Mouse (Mus musculus) right cerebral cortex, adult 2 months (tissue): ENCODE measurements around the gene Ptprz1.
"Not testable (repeated sequence)": the region's sequence is repeated elsewhere in the genome, so short reads cannot be mapped to it uniquely, and the experiment has no call there.

Experiments
- DNase-seq, 2 experiments: peaks; one replicate each; pipeline ENCODE4 v3.0.0; 2021 to 2022; ENCODE audit warnings: low spot score in 2 of 2

Ptprz1 gene

GRCm38 (mm10) chr6:23003152-23003551 is 127.8 kb downstream of the Ptprz1 start:
- DNase-seq = no peak

- DNase-seq = no peak
Observed at GRCm38 (mm10) chr6:23014988-23015613, 139.8 kb downstream of the Ptprz1 start.

- DNase-seq = no peak
Observed at GRCm38 (mm10) chr6:23028251-23028650, 152.9 kb downstream of the Ptprz1 start.

GRCm38 (mm10) chr6:23048836-23049235 is 173.5 kb downstream of the Ptprz1 start:
- DNase-seq = no peak

GRCm38 (mm10) chr6:23055734-23056133 is 180.4 kb downstream of the Ptprz1 start:
- no peak for DNase-seq

GRCm38 (mm10) chr6:23076060-23076459 is 200.8 kb downstream of the Ptprz1 start:
- no peak for DNase-seq

GRCm38 (mm10) chr6:23078273-23078672 is 203.0 kb downstream of the Ptprz1 start:
- no peak for DNase-seq

GRCm38 (mm10) chr6:23079991-23080680 is 204.8 kb downstream of the Ptprz1 start:
- DNase-seq = no peak

- no peak for DNase-seq
Observed at GRCm38 (mm10) chr6:23084587-23085421, 209.5 kb downstream of the Ptprz1 start.

GRCm38 (mm10) chr6:23089292-23089691 is 214.0 kb downstream of the Ptprz1 start:
- not testable (repeated sequence) for DNase-seq

- not testable (repeated sequence) for DNase-seq
Observed at GRCm38 (mm10) chr6:23090346-23091055, 215.2 kb downstream of the Ptprz1 start.
